Mouse (Mus musculus) heart, embryonic 11.5 days (tissue): ENCODE data around the gene Fgfr1op2. TPM values are rescaled to one million over a fixed set of nuclear protein-coding genes. Genes with fewer than 3 reads are reported as not detected.
A peak's percentile ranks its signal among the peaks of the same experiment; 100 is the strongest.
"Not testable (repeated sequence)": the region's sequence is repeated elsewhere in the genome, so short reads cannot be mapped to it uniquely, and the experiment has no call there.

ENCODE experiments used
- ATAC-seq: fragments of 200-750 bp; cut with Nextera tagmentation; replicated peaks from 2 replicates; pipeline ENCODE4 v1.8.0; 2017; ENCODE audit warnings: moderate library complexity; ENCODE audit not compliant: insufficient number of reproducible peaks, low FRiP score, low TSS enrichment
- H3K27ac ChIP-seq: fragments of 300-500 bp; sonication (generic); 2 replicates; pipeline ENCODE4 v1.5.1; 2014; ENCODE audit warnings: mild to moderate bottlenecking, low read depth, low read length
- H3K27me3 ChIP-seq: fragments of 300-500 bp; sonication (generic); 2 replicates; pipeline ENCODE4 v1.6.1; 2014; ENCODE audit warnings: mild to moderate bottlenecking, low read length, mixed read lengths; ENCODE audit not compliant: control insufficient read depth, insufficient read depth
- H3K36me3 ChIP-seq: fragments of 300-500 bp; sonication (generic); 2 replicates; pipeline ENCODE4 v1.6.1; 2014; ENCODE audit warnings: mild to moderate bottlenecking, low read length, moderate library complexity, mixed read lengths; ENCODE audit not compliant: control insufficient read depth, insufficient read depth
- H3K4me1 ChIP-seq: fragments of 300-500 bp; sonication (generic); 2 replicates; pipeline ENCODE4 v1.6.1; 2014; ENCODE audit warnings: low read length; ENCODE audit not compliant: control insufficient read depth, insufficient read depth
- H3K4me2 ChIP-seq: fragments of 300-500 bp; sonication (generic); 2 replicates; pipeline ENCODE4 v1.6.1; 2014; ENCODE audit warnings: mild to moderate bottlenecking, moderate library complexity
- H3K4me3 ChIP-seq: fragments of 300-500 bp; sonication (generic); 2 replicates; pipeline ENCODE4 v1.5.1; 2014; ENCODE audit warnings: low read depth, low read length
- H3K9ac ChIP-seq: fragments of 300-500 bp; sonication (generic); 2 replicates; pipeline ENCODE4 v1.6.1; 2014; ENCODE audit warnings: mild to moderate bottlenecking, low read depth, low read length, moderate library complexity
- H3K9me3 ChIP-seq: fragments of 300-500 bp; sonication (generic); replicated peaks from 2 replicates; pipeline ENCODE4 v1.6.1; 2016; ENCODE audit warnings: low read length; ENCODE audit not compliant: control insufficient read depth
- WGBS: fragments of 180-500 bp; shearing (Covaris S2); extraction: QIAGEN DNeasy Blood & Tissue Kit; methylation state at CpG from one replicate; pipeline ENCODE4 v1.1.7; 2014; ENCODE audit not compliant: insufficient replicate concordance; 5-methylcytosine and 5-hydroxymethylcytosine counted together
- polyA plus RNA-seq: library from polyadenylated mRNA; unstranded; fragments of >200 nt; fragmentation: Nextera tagmentation; extraction: Ambion mirVana; gene quantifications from 2 replicates; pipeline ENCODE4 v1.2.1, GENCODE M21; 2014

The Fgfr1op2 gene
- polyA plus RNA-seq, 1 experiment from 2014 or later: 92.8 TPM

GRCm38 (mm10) chr6:146540386-146540785 lies 36.6 kb upstream of the Fgfr1op2 start:
- Histone ChIP-seq H3K27me3 (no peaks in the 10 kb centered on the region), H3K36me3 (no peaks in the 10 kb centered on the region; the same call in 1 of the 2 replicates), H3K4me3 (no peak overlapping the region), H3K4me1 (peaks cover 13% of the 10 kb centered on the region), H3K4me2 (no peak overlapping the region), H3K9ac (no peak overlapping the region), H3K27ac (no peak overlapping the region), H3K9me3 (no peaks in the 10 kb centered on the region; the same call in 1 of the 2 replicates)
- WGBS: 85% methylated on average over 3 of the region's 3 CpGs
- no peak for ATAC-seq

- Histone ChIP-seq H3K4me2 (no peak overlapping the region), H3K4me3 (no peak overlapping the region), H3K4me1 (peaks cover 5% of the 10 kb centered on the region), H3K9me3 (no peaks in the 10 kb centered on the region), H3K27me3 (no peaks in the 10 kb centered on the region), H3K27ac (peak overlapping the region; percentile 30; the same call in 1 of the 2 replicates), H3K36me3 (peaks cover 5% of the 10 kb centered on the region; the same call in 1 of the 2 replicates), H3K9ac (no peak overlapping the region)
- WGBS: 90% methylated on average over 1 of the region's 1 CpGs
- ATAC-seq: no peak
Measured at GRCm38 (mm10) chr6:146544622-146545021, 32.4 kb upstream of the Fgfr1op2 start.

GRCm38 (mm10) chr6:146545289-146545865 lies 31.6 kb upstream of the Fgfr1op2 start:
- WGBS: 59% methylated on average over 5 of the region's 5 CpGs
- Histone ChIP-seq H3K36me3 (peaks cover 9% of the 10 kb centered on the region), H3K9ac (no peak overlapping the region), H3K27ac (peak overlapping the region; percentile 30; the same call in 1 of the 2 replicates), H3K9me3 (no peaks in the 10 kb centered on the region), H3K27me3 (no peaks in the 10 kb centered on the region), H3K4me3 (no peak overlapping the region), H3K4me2 (no peak overlapping the region), H3K4me1 (peaks cover 5% of the 10 kb centered on the region)
- peak; percentile 52; the same call in 1 of the 2 replicates for ATAC-seq

GRCm38 (mm10) chr6:146550421-146550820 lies 26.6 kb upstream of the Fgfr1op2 start:
- Histone ChIP-seq H3K36me3 (peaks cover 24% of the 10 kb centered on the region), H3K9ac (no peak overlapping the region), H3K27me3 (no peaks in the 10 kb centered on the region), H3K27ac (no peak overlapping the region), H3K4me1 (no peaks in the 10 kb centered on the region), H3K4me3 (no peak overlapping the region), H3K9me3 (no peaks in the 10 kb centered on the region), H3K4me2 (no peak overlapping the region)
- WGBS: 80% methylated on average over 2 of the region's 2 CpGs
- no peak for ATAC-seq

GRCm38 (mm10) chr6:146551326-146551725 lies 25.7 kb upstream of the Fgfr1op2 start:
- H3K36me3 ChIP-seq: peaks cover 32% of the 10 kb centered on the region
- no peak for ATAC-seq
- no peaks in the 10 kb centered on the region for H3K4me1 ChIP-seq
- no peaks in the 10 kb centered on the region for H3K27me3 ChIP-seq
- no peak overlapping the region for H3K9ac ChIP-seq
- H3K4me2 ChIP-seq: no peak overlapping the region
- H3K27ac ChIP-seq: no peak overlapping the region
- H3K9me3 ChIP-seq: no peaks in the 10 kb centered on the region; the same call in 1 of the 2 replicates
- no peak overlapping the region for H3K4me3 ChIP-seq

- not testable (repeated sequence) for ATAC-seq, H3K9ac ChIP-seq, H3K27me3 ChIP-seq, H3K4me2 ChIP-seq, H3K4me3 ChIP-seq, H3K9me3 ChIP-seq, H3K27ac ChIP-seq, H3K4me1 ChIP-seq
- H3K36me3 ChIP-seq: peaks cover 13% of the 10 kb centered on the region
- WGBS: 75% methylated on average over 1 of the region's 1 CpGs
Measured at GRCm38 (mm10) chr6:146562461-146562860, 14.5 kb upstream of the Fgfr1op2 start.

- no peaks in the 10 kb centered on the region for H3K27me3 ChIP-seq
- peaks cover 15% of the 10 kb centered on the region for H3K4me1 ChIP-seq
- H3K27ac ChIP-seq: no peak overlapping the region
- H3K36me3 ChIP-seq: 0 out of 2 replicates have a peak, but pooled peaks cover 2% of the 10 kb centered on the region
- H3K4me2 ChIP-seq: no peak overlapping the region
- no peak overlapping the region for H3K4me3 ChIP-seq
- no peak overlapping the region for H3K9ac ChIP-seq
- H3K9me3 ChIP-seq: no peaks in the 10 kb centered on the region
- no peak for ATAC-seq
Measured at GRCm38 (mm10) chr6:146572073-146572472, 4.9 kb upstream of the Fgfr1op2 start.

- Histone ChIP-seq H3K4me1 (peaks cover 20% of the 10 kb centered on the region), H3K4me3 (peak within 1 kb of the TSS; percentile 86), H3K27me3 (no peaks in the 10 kb centered on the region), H3K36me3 (no peaks in the 10 kb centered on the region), H3K4me2 (peak within 1 kb of the TSS; percentile 83), H3K27ac (peak within 1 kb of the TSS; percentile 98), H3K9ac (peak within 1 kb of the TSS; percentile 94), H3K9me3 (no peaks in the 10 kb centered on the region)
- under 1% methylated on average over 77 of the region's 77 CpGs for WGBS
- peak; percentile 96 for ATAC-seq
Measured at GRCm38 (mm10) chr6:146577310-146578109, 507 bp downstream of the Fgfr1op2 start, which contains the start of gene Ints13. TSS of gene Ints13 (minus strand) at chr6:146577835.
